In genomic region chr7:47050366-47050765, GRCm38 (mm10) we compare ENCODE assay signal across 8 mouse cellular contexts. TPM values are rescaled to one million over a fixed set of nuclear protein-coding genes. Genes with fewer than 3 reads are reported as not detected.
DNase-seq lines count a peak whose midpoint lies in the region; ATAC-seq and TF ChIP-seq lines count a peak whose summit lies in the region.

Tmem86a (plus strand) TSS chr7:47050601.

- peak; percentile 97 for ATAC-seq in activated CD4-positive, CD25-positive, alpha-beta regulatory T cell, adult 4 months

- H3K9me3 ChIP-seq in megakaryocyte, embryonic 14.5 days: no peaks in the 10 kb centered on the region

- H3K27me3 ChIP-seq in megakaryocyte, embryonic 14.5 days (replicated peaks): peaks cover 22% of the 10 kb centered on the region

- peaks cover 2% of the 10 kb centered on the region; the same call in 1 of the 2 replicates for H3K4me1 ChIP-seq in cortical plate, adult 2 months (ENCODE audit: control insufficient read depth, insufficient read depth, low read length)
- H3K4me1 ChIP-seq in megakaryocyte, embryonic 14.5 days: peaks cover 62% of the 10 kb centered on the region

- peak within 1 kb of the TSS; percentile 56 for H3K4me3 ChIP-seq in cortical plate, adult 2 months (ENCODE audit: insufficient read depth, low read length)
- peak within 1 kb of the TSS; percentile 94 for H3K4me3 ChIP-seq in megakaryocyte, embryonic 14.5 days (replicated peaks)

- H3K27ac ChIP-seq in cortical plate, adult 2 months (ENCODE audit: insufficient read depth, low read length): peak within 1 kb of the TSS; percentile 88

- no peak for TF ChIP-seq CTCF in cortical plate, adult 2 months (IDR thresholded peaks at IDR 0.05; ENCODE audit: extremely low read depth, insufficient read depth, low read length)

- peak; percentile 85 to 90 for DNase-seq in gastrocnemius, adult 8-10 months (ENCODE audit: low spot score in 2 of 2)
- peak; percentile 96 for DNase-seq in hindlimb bud, embryonic 11.5 days (ENCODE audit: extremely low spot score, low read depth, low spot score)
- DNase-seq in left cerebral cortex, adult 8-10 months (ENCODE audit: low spot score in 2 of 2): peak; percentile 84 to 96
- DNase-seq in right cerebral cortex, postnatal 10 days (ENCODE audit: low spot score in 2 of 2): peak; percentile 97 to 98
- DNase-seq in urinary bladder, postnatal 25 days (ENCODE audit: low spot score): peak; percentile 86

- H3K36me3 ChIP-seq in megakaryocyte, embryonic 14.5 days (replicated peaks; ENCODE audit: low read length): peaks cover 17% of the 10 kb centered on the region

- TF ChIP-seq POLR2A in cortical plate, adult 2 months (IDR thresholded peaks at IDR 0.05; ENCODE audit: extremely low read depth, insufficient read depth, low read length): peak; percentile 86

RNA-seq across cellular contexts. Expression of gene Tmem86a, which starts in this region (rescaled TPM):
- polyA plus RNA-seq in activated CD4-positive, CD25-positive, alpha-beta regulatory T cell, adult 4 months (2017; shearing (Covaris generic)): 1 to 10 TPM; 1.0 to 2.9 TPM
- 22.5 and 22.6 TPM in 2 replicates for polyA plus RNA-seq in cortical plate, adult 2 months (2012; rRNA removed)
- 1 to 10 TPM; 4.1 to 7.5 (median 5.0) TPM for total RNA-seq in gastrocnemius, adult 8-10 months (2022)
- total RNA-seq in left cerebral cortex, adult 8-10 months (2022): 10 to 100 TPM; 18.5 to 19.6 (median 19.0) TPM
- 6.3 and 26.3 TPM in 2 replicates for polyA plus RNA-seq in megakaryocyte, embryonic 14.5 days (2012; ENCODE audit: insufficient read depth, low replicate concordance)

Comparison
In these comparisons a context has a peak if more than half of its experiments do, and no peak if none do; other contexts are left out.
1. Peak in every context shown above with its lines: DNase-seq, ATAC-seq, H3K4me3 ChIP-seq and H3K27ac ChIP-seq.